Mouse (Mus musculus): ENCODE measurements at regions not wholly inside any gene's neighbourhood (a gene's known extent, or its start where the extent isn't known, plus 50 kb on each side); places are given as distances from the start of the nearest gene placed in this dataset.

DNA sequence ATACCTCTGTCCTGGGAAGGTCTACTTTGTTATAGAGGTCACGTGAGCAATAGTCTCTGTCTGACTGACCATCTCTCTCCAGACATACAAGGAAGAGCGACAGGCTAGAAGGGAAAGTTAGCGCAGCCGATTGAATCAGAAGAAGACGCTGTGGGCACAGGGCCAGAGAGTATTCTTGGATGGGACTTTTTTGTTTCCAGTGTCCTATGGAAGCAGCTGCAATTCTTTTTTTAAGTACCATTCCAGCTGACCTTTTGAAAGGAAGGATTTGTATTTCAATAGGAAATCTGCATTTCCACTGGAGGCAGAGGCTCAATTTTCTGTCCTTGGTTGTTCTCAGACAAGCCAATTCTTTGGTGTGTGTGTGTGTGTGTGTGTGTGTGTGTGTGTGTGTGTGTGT, 52.3 kb upstream of the Zfp536 start:
- Histone ChIP-seq H3K27me3 (ENCODE audit: control insufficient read depth in 1 of 2, insufficient read depth in 2 of 2, low read length in 2 of 2) (no peaks in the 10 kb centered on the region), H3K9ac (ENCODE audit: control insufficient read depth, low read depth, low read length, poor library complexity, severe bottlenecking) (no peak overlapping the region), H3K4me1 (ENCODE audit: control insufficient read depth in 1 of 2, insufficient read depth in 2 of 2, low read length in 2 of 2) (no peaks in the 10 kb centered on the region), H3K36me3 (ENCODE audit: control insufficient read depth in 1 of 2, insufficient read depth in 2 of 2, low read length in 2 of 2) (no peaks in the 10 kb centered on the region), H3K9me3 (replicated peaks; ENCODE audit: insufficient read depth, low read length) (no peaks in the 10 kb centered on the region), H3K4me3 (ENCODE audit: control insufficient read depth in 1 of 2, insufficient read depth in 1 of 2, low read depth in 2 of 2, low read length in 2 of 2) (no peak overlapping the region), H3K27ac (ENCODE audit: control insufficient read depth, low read depth, low read length) (no peak overlapping the region), H3K79me2 (ENCODE audit: control insufficient read depth, insufficient read depth, low read length, poor library complexity) (no peaks in the 10 kb centered on the region)
- DNase-seq (ENCODE audit: low read depth, low spot score): no peak
- TF ChIP-seq ZKSCAN1 (IDR thresholded peaks at IDR 0.05; ENCODE audit: low read depth, low read length): no peak
- TF ChIP-seq POLR2AphosphoS2 (IDR thresholded peaks at IDR 0.05; ENCODE audit: low read length): no peak
- no peak for TF ChIP-seq SMC3 (IDR thresholded peaks at IDR 0.05; ENCODE audit: low read depth, low read length)

Measured in MEL (cell line).